Mouse (Mus musculus) neural tube, embryonic 11.5 days (tissue): Measurements from ENCODE around the gene Gm5771. TPM values are rescaled to one million over a fixed set of nuclear protein-coding genes. Genes with fewer than 3 reads are reported as not detected.
"Not testable (repeated sequence)": the region's sequence is repeated elsewhere in the genome, so short reads cannot be mapped to it uniquely, and the experiment has no call there.

Source experiments
- ATAC-seq: fragments of 200-750 bp; cut with Nextera tagmentation; 2 replicates; pipeline ENCODE4 v1.8.0; 2017; ENCODE audit warnings: moderate number of reproducible peaks, mild to moderate bottlenecking, moderate TSS enrichment, moderate library complexity; ENCODE audit not compliant: insufficient read depth, low FRiP score, low TSS enrichment
- DNase-seq: peaks from one replicate; pipeline ENCODE4 v3.0.0-alpha.2; 2015; ENCODE audit warnings: low spot score
- H3K27ac ChIP-seq: fragments of 300-500 bp; sonication (generic); 2 replicates; pipeline ENCODE4 v1.5.1; 2014; ENCODE audit warnings: low read depth, mild to moderate bottlenecking, low read length
- H3K27me3 ChIP-seq: fragments of 300-500 bp; sonication (generic); 2 replicates; pipeline ENCODE4 v1.6.1; 2014; ENCODE audit warnings: mild to moderate bottlenecking, low read length, mixed read lengths; ENCODE audit not compliant: control insufficient read depth, insufficient read depth
- H3K36me3 ChIP-seq: fragments of 300-500 bp; sonication (generic); 2 replicates; pipeline ENCODE4 v1.6.1; 2014; ENCODE audit warnings: mild to moderate bottlenecking, low read length, moderate library complexity, mixed read lengths; ENCODE audit not compliant: control insufficient read depth, insufficient read depth
- H3K4me1 ChIP-seq: fragments of 300-500 bp; sonication (generic); 2 replicates; pipeline ENCODE4 v1.6.1; 2014; ENCODE audit warnings: low read length, mixed read lengths; ENCODE audit not compliant: control insufficient read depth, insufficient read depth
- H3K4me2 ChIP-seq: fragments of 300-500 bp; sonication (generic); 2 replicates; pipeline ENCODE4 v1.6.1; 2014; ENCODE audit warnings: low read depth, mild to moderate bottlenecking, moderate library complexity
- H3K4me3 ChIP-seq: fragments of 300-500 bp; sonication (generic); 2 replicates; pipeline ENCODE4 v1.5.1; 2014; ENCODE audit warnings: low read depth, low read length
- H3K9ac ChIP-seq: fragments of 300-500 bp; sonication (generic); 2 replicates; pipeline ENCODE4 v1.6.1; 2014; ENCODE audit warnings: mild to moderate bottlenecking, low read length
- H3K9me3 ChIP-seq: fragments of 300-500 bp; sonication (generic); 2 replicates; pipeline ENCODE4 v1.6.1; 2016; ENCODE audit warnings: low read length; ENCODE audit not compliant: control insufficient read depth
- WGBS: fragments of 180-500 bp; shearing (Covaris S2); extraction: QIAGEN DNeasy Blood & Tissue Kit; methylation state at CpG from one replicate; pipeline ENCODE4 v1.1.7; 2014; 5-methylcytosine and 5-hydroxymethylcytosine counted together
- polyA plus RNA-seq: library from polyadenylated mRNA; unstranded; fragments of >200 nt; fragmentation: Nextera tagmentation; extraction: Ambion mirVana; gene quantifications from 2 replicates; pipeline ENCODE4 v1.2.1, GENCODE M21; 2014

The Gm5771 gene
- polyA plus RNA-seq = not detected in 2 replicates

- not testable (repeated sequence) for ATAC-seq, H3K4me2 ChIP-seq, H3K9ac ChIP-seq, H3K27me3 ChIP-seq, H3K27ac ChIP-seq, H3K4me1 ChIP-seq, DNase-seq, H3K4me3 ChIP-seq, H3K36me3 ChIP-seq, H3K9me3 ChIP-seq
These were observed at the start of gene Gm5771 for GRCm38 (mm10) chr6:41392056-41392455. Gm5771 (plus strand) TSS chr6:41392356.

GRCm38 (mm10) chr6:41353932-41354331, 38.2 kb upstream of the Gm5771 start, which contains the start of gene Try10:
Try10 (plus strand) TSS chr6:41354105.
- ATAC-seq = no peak
- 88% methylated on average over 2 of the region's 2 CpGs for WGBS
- no peaks in the 10 kb centered on the region for H3K36me3 ChIP-seq
- H3K4me3 ChIP-seq = no peak within 1 kb of the TSS
- no peaks in the 10 kb centered on the region for H3K9me3 ChIP-seq
- no peaks in the 10 kb centered on the region for H3K4me1 ChIP-seq
- H3K27ac ChIP-seq = no peak within 1 kb of the TSS
- no peak for DNase-seq
- no peak within 1 kb of the TSS for H3K4me2 ChIP-seq
- H3K9ac ChIP-seq = no peak within 1 kb of the TSS
- no peaks in the 10 kb centered on the region for H3K27me3 ChIP-seq

GRCm38 (mm10) chr6:41373772-41374171, 18.4 kb upstream of the Gm5771 start:
- H3K4me3 ChIP-seq, H3K27ac ChIP-seq, H3K9me3 ChIP-seq, H3K9ac ChIP-seq, ATAC-seq, H3K4me1 ChIP-seq, H3K36me3 ChIP-seq, H3K27me3 ChIP-seq, DNase-seq, H3K4me2 ChIP-seq: not testable (repeated sequence)
- WGBS = 100% methylated on average over 1 of the region's 2 CpGs

- not testable (repeated sequence) for H3K36me3 ChIP-seq, H3K9ac ChIP-seq, H3K27ac ChIP-seq, H3K27me3 ChIP-seq, ATAC-seq, H3K4me2 ChIP-seq, H3K4me1 ChIP-seq, DNase-seq, H3K9me3 ChIP-seq, H3K4me3 ChIP-seq
These were observed 14.6 kb upstream of the Gm5771 start, which contains the start of gene Prss3 for GRCm38 (mm10) chr6:41377578-41377977. Prss3 (minus strand) TSS chr6:41377678.

DNA sequence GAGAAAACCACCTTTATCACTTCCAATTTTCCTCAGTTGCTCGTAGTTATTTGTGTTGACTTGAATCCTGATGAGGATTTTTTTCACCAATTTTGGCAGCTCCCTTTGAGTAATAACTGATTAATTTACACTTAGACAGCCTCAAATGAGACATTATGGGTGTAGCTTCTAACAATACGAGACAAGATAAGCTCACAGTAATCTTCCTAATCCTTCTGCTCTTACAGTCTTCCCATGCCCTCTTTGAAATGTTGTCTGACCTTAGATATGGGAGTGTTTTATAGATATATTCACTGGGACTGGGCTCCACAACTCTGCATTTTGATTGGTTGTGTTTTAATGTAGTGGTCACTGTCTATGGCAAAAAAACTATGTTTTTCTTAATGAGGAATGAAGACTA, 5.4 kb upstream of the Gm5771 start:
- Histone ChIP-seq H3K4me2 (no peak overlapping the region), H3K4me3 (no peak overlapping the region), H3K36me3 (no peaks in the 10 kb centered on the region), H3K9me3 (no peaks in the 10 kb centered on the region), H3K27me3 (no peaks in the 10 kb centered on the region), H3K27ac (no peak overlapping the region), H3K4me1 (no peaks in the 10 kb centered on the region), H3K9ac (no peak overlapping the region)
- ATAC-seq (no peak), DNase-seq (no peak)
- WGBS = 93% methylated on average over 2 of the region's 2 CpGs

DNA sequence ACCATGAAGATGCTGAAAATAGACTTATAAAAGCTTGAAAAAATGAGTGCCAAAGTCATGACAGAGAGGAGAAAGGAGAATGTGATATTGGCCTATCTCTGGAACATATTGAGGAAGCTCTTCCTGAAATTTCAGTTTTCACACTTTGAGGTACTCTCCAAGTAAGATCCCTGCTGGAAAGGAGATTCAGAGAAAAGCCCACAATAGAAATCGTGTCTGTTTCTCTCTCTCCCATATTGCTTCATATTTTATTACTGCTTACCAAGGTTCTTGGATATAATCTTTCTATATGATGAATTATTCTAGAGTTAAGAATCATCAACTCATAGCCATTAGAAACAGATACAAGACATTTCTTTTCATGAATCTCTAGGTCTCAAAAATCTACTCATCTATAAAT, 516 bp upstream of the Gm5771 start:
- DNase-seq, H3K36me3 ChIP-seq: not testable (repeated sequence)

GRCm38 (mm10) chr6:41442261-41442660, 50.1 kb downstream of the Gm5771 start:
- not testable (repeated sequence) for DNase-seq, H3K9me3 ChIP-seq, H3K9ac ChIP-seq, H3K27me3 ChIP-seq, H3K4me3 ChIP-seq, ATAC-seq, H3K27ac ChIP-seq, H3K36me3 ChIP-seq, H3K4me1 ChIP-seq, H3K4me2 ChIP-seq
- WGBS = 86% methylated on average over 1 of the region's 2 CpGs

More for the DNA sequence above, 516 bp upstream of the Gm5771 start:
- not testable (repeated sequence) for H3K9me3 ChIP-seq, ATAC-seq, H3K9ac ChIP-seq, H3K4me2 ChIP-seq, H3K4me1 ChIP-seq, H3K4me3 ChIP-seq, H3K27ac ChIP-seq, H3K27me3 ChIP-seq
- 76% methylated on average over 1 of the region's 1 CpGs for WGBS

DNA sequence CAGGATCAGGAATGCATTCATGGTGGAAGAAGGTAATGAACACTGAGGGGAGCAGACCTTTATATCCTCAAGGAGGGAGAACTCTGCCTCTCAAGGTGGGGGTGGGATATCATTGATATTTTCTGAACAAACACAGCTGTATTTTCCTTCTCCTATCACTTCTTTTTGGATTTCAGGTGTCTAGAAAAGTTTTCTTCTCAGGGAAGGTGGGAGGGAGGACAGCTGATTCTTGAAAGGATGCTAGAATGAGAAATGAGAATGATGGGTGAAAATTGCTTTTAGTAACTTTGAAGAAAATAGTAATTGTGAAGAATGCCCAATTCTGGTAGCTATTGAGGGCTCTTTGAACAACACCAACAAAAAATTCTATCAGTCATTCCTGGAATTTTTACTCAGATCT, 53.9 kb downstream of the Gm5771 start, which contains the start of gene Gm10334:
Gene Gm10334 (minus strand): TSS at position 101 of the 400 bp plus-strand sequence.
- not testable (repeated sequence) for ATAC-seq, H3K9ac ChIP-seq, H3K4me2 ChIP-seq, H3K4me1 ChIP-seq, H3K27ac ChIP-seq, H3K36me3 ChIP-seq, H3K27me3 ChIP-seq, H3K4me3 ChIP-seq, H3K9me3 ChIP-seq, DNase-seq
